Mouse (Mus musculus): Measurements from ENCODE around the gene Nat8f4.

DNA sequence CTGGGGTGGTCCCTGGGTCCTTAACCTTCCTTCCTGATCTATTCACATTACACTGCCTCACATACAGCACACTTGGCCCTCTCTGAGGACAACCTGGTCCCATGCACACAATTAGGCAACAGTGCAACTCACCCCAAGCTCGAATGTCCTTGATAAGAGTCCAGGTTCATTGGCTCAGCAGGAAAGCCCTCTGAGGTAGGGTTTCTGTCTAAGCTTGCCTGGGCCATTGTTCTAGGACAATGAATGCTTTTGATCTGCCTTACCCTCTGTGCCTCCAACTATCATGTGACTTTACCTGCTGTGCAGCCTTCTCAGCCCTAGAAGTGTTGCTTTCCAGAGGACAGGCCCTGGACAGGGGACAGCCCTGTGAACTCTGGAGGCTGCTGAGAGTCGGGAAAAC is 55.4 kb downstream of the Nat8f4 start:
- TF ChIP-seq CTCF (IDR thresholded peaks at IDR 0.05; ENCODE audit: low read depth, low read length) (no peak), GATA1 (IDR thresholded peaks at IDR 0.05; ENCODE audit: borderline replicate concordance, low read length) (no peak), TAL1 (conservative IDR thresholded peaks at IDR 0.05; ENCODE audit: low read depth, low read length) (no peak), POLR2AphosphoS5 (IDR thresholded peaks at IDR 0.05; ENCODE audit: insufficient replicate concordance, low read depth, low read length) (no peak), GATA2 (IDR thresholded peaks at IDR 0.05; ENCODE audit: borderline replicate concordance, low read depth, low read length) (no peak)
